Mouse (Mus musculus) heart, adult 10 weeks (tissue): ENCODE results near the gene Klk1b4. TPM values are rescaled to one million over a fixed set of nuclear protein-coding genes. Genes with fewer than 3 reads are reported as not detected.

Experiments
- polyA plus RNA-seq: library from polyadenylated mRNA; stranded (reverse); fragments of 350-450 nt; fragmentation: Illumina TruSeq; extraction: RNeasy Lipid Tissue Mini Kit (QIAGEN cat#74804); gene quantifications from one replicate; pipeline ENCODE4 v1.2.3, GENCODE M21; 2014; ENCODE audit warnings: low read depth, low replicate concordance

The Klk1b4 gene
- polyA plus RNA-seq = not detected

DNA sequence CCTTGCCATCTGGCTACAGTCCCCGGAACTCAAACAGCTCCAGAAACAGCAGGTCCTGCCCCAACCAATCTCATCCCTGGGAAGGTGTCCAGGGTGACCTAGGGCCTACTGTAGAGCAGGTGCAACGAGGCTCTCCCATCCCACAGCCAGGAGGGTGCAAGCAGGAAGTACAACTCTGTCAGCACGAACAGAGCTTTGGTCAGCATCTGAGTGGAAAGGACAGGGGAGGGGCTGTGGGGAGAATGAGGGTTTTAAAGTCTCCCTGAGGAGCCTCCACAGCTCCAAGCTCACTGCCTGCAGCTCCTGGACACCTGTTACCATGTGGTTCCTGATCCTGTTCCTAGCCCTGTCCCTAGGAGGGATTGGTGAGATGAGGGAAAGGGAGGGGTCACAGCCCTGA lies at the start of gene Klk1b4:
Gene Klk1b4, plus strand, starts transcription at position 301 of the 400 bp plus-strand sequence.

DNA sequence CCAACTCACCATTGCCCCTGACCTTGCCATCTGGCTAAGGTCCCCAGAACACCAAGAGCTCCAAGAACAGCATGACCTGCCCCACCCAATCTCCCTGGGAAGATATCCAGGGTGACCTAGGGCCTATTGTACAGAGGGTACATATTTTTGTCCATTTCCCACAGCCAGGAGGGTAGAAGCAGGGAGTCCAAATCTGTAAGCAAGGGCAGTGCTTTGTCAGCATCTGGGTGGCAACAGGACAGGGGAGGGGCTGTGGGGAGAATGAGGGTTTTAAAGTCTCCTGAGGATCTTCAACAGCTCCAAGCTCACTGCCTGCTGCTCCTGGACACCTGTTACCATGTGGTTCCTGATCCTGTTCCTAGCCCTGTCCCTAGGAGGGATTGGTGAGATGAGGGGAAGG lies 19.3 kb upstream of the Klk1b4 start, which contains the start of gene Klk1b24:
Gene Klk1b24, plus strand, starts transcription at position 301 of the 400 bp plus-strand sequence.

DNA sequence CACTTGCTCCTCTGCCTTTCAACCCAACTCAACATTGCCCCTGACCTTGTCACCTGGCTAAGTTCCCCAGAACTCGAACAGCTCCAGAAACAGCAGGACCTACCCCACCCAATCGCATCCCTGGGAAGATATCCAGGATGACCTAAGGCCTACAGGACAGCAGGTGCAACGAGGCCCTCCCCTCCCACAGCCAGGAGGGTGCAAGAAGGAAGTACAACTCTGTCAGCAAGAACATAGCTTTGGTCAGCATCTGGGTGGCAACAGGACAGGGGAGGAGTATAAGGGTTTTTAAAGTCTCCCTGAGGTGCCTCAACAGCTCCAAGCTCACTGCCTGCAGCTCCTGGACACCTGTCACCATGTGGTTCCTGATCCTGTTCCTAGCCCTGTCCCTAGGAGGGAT lies 9.3 kb upstream of the Klk1b4 start, which contains the start of gene Klk1b3:
Gene Klk1b3, plus strand, starts transcription at position 301 of the 400 bp plus-strand sequence.

DNA sequence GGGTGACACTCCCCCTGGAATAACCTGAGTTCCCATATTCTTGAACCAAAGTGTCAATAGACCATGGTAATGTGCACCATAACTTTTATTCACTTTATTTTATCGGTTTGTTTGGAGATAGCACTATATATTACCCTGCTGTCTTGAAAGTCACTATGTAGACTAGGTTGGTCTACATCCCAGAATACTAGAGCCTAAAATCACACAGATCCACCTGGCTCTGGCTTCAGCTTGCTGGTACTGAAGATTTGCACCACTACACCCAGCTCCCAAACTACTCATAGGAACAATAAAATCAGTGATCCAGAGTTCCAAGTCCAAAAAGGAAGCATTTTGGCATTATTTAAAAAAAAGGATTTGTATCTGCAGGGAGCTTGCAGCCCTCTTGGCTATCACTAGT lies 8.4 kb downstream of the Klk1b4 start, which contains the start of gene Klk1b5:
Gene Klk1b5, plus strand, starts transcription at position 301 of the 400 bp plus-strand sequence.

DNA sequence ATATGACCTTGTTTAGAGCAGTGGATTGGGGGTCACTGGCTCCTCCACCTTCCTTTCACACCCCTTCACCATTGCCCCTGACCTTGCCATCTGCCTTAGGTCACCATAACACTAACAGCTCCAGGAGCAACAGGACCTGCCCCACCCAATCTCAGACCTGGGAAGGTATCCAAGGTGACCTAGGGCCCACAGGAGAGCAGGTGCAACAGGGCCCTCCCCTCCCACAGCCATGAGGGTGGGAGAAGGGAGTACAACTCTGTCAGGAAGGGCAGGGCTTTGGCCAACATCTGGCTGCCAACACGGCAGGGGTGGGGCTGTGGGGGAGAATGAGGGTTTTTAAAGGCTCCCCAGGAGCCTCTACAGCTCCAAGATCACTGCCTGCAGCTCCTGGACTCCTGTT lies 17.8 kb downstream of the Klk1b4 start, which contains the start of gene Klk1:
Gene Klk1, plus strand, starts transcription at position 285 of the 400 bp plus-strand sequence.

DNA sequence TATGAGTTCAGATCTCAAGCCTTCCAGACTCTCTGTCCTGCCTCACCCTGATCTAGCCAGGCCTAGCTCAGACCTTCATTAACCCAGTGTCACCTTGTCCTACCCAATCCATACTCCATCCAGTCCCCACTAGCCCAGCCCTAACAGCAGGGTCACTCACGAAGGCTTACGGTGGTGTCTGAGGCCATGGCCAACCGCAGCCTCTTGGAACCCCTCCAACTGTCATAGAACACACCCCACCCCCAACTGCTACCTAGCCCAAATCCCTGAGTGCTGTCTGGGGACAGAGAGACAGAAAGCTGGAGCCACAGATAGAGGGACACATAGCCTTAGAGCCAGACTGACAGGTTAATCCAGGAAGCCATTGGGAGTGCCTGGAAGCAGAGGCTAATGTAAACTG lies 28.7 kb downstream of the Klk1b4 start, which contains the start of gene Gm36864:
Gene Gm36864, plus strand, starts transcription at position 269 of the 400 bp plus-strand sequence.

DNA sequence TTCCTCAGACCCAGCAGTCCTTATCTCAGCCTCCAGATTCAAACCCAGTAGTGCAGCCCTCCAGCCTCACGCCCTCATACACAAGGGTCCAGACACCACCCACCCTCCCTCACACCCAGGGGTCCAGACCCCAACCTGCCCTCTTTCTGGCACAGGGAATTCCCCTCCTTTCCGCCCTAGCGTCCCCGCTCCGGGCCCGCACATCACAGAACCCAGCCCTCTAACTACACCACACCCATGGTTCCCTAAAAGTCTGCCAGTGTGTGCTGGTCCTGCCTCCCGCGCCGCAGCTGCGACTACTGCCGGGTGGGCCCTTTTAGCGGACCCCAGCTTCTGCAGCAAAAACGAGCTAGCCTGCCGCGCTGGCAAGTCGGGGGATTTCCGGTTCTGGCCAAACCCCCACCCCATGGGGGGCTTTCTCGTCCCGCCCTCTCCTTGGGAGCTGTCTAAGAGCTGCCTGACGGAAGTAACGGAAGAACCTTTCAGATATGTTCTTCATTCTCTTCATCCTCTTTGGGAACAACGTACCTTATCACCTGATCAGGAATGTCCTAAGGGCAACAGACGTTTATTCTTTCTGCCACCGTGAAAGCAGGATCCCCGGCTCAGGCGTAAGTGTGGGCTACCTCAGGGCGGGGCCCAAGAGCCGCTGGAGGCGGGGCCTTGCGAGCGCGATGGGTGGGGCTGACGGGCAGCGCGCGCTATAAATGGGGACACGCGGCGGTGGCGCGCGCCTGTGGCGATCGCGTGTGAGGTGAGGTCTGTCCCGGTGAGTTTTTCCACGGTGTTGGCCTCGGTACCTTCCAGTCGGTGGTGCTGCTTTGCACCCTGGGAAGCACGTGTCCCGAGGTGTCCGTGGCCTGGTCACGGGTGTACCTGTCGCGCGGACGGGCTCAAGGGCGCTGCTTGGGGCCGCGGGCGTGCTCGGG lies 39.1 kb downstream of the Klk1b4 start, which contains the start of the genes 1700028J19Rik and 2410002F23Rik:
Gene 1700028J19Rik, minus strand, starts transcription at position 641 of the 929 bp plus-strand sequence.
Gene 2410002F23Rik, plus strand, starts transcription at position 668 of the 929 bp plus-strand sequence.

DNA sequence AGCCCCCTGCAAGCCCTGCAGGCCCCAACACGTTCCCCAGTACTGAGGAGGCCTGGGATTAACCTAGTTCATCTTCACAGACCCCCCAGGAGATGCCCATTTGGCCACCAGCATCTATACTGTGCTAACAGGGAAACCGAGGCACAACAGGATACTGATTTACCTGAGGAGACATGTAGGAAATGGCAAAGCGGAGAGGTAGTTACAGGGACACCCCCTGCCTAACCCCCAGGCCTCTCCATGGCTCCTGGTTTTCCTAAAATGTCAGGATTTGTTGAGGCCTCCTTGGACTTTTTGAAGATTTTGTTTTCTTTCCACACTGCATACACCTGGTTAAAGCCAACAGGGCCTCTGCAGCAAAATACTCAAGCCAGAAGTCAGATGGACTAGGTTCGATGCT lies 50.0 kb downstream of the Klk1b4 start, which contains the start of gene Acp4:
Gene Acp4, minus strand, starts transcription at position 101 of the 400 bp plus-strand sequence.

DNA sequence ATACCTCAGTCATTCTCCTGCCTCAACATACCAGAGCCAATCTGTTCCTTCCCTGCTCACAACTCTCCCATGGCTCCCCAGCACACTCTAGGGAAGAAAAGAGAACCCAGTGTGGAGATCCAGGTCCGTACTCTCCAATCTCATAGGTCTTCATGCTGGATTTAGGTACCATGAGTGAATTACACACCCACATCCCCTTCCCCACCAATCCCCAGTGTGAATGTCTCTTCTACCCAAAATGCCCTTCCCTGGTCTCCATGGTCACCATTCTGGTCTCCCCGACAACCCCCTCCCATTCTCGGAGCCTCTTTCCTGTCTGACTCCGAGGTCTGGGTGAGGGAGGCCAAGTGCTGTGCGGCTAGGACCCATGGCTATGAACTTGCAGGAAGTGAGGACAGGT lies 53.9 kb downstream of the Klk1b4 start, which contains the start of gene Gm15517:
Gene Gm15517, plus strand, starts transcription at position 301 of the 400 bp plus-strand sequence.

Other genes with a start within 250 kb of the Klk1b4 start
- gene Klk1b1, start 240.7 kb upstream of the Klk1b4 start, polyA plus RNA-seq = not detected
- not detected for gene Klk1b9, start 231.4 kb upstream of the Klk1b4 start, polyA plus RNA-seq
- not detected for gene Klk1b11, start 211.6 kb upstream of the Klk1b4 start, polyA plus RNA-seq
- 0.45 TPM for gene Klk1b26, start 195.3 kb upstream of the Klk1b4 start, polyA plus RNA-seq
- not detected for gene Klk1b27, start 155.1 kb upstream of the Klk1b4 start, polyA plus RNA-seq
- not detected for gene Klk1b21, start 105.1 kb upstream of the Klk1b4 start, polyA plus RNA-seq
- not detected for gene Klk1b22, start 94.8 kb upstream of the Klk1b4 start, polyA plus RNA-seq
- gene Klk1b16, start 70.7 kb upstream of the Klk1b4 start, polyA plus RNA-seq = not detected
- not detected for gene Klk1b24, start 19.2 kb upstream of the Klk1b4 start, polyA plus RNA-seq
- gene Klk1b3, start 9.2 kb upstream of the Klk1b4 start, polyA plus RNA-seq = not detected
- gene Klk1b5, start 8.5 kb downstream of the Klk1b4 start, polyA plus RNA-seq = not detected
- not detected for gene Klk1, start 17.9 kb downstream of the Klk1b4 start, polyA plus RNA-seq
- gene Gm36864, start 28.7 kb downstream of the Klk1b4 start, polyA plus RNA-seq = not detected
- gene 1700028J19Rik, start 39.3 kb downstream of the Klk1b4 start, polyA plus RNA-seq = 0.68 TPM
- 18.5 TPM for gene 2410002F23Rik, start 39.3 kb downstream of the Klk1b4 start, polyA plus RNA-seq
- gene Acp4, start 49.9 kb downstream of the Klk1b4 start, polyA plus RNA-seq = not detected
- not detected for gene Gm15517, start 54.0 kb downstream of the Klk1b4 start, polyA plus RNA-seq
- gene Clec11a, start 99.5 kb downstream of the Klk1b4 start, polyA plus RNA-seq = 1.3 TPM
- 1.0 TPM for gene Shank1, start 102.8 kb downstream of the Klk1b4 start, polyA plus RNA-seq
- 2.6 TPM for gene Syt3, start 176.7 kb downstream of the Klk1b4 start, polyA plus RNA-seq
- gene 1700008O03Rik, start 178.4 kb downstream of the Klk1b4 start, polyA plus RNA-seq = not detected
- gene Lrrc4b, start 221.6 kb downstream of the Klk1b4 start, polyA plus RNA-seq = 11.4 TPM